Mouse (Mus musculus) CH12.LX (cell line): ENCODE measurements around the gene Rev3l. TPM values are rescaled to one million over a fixed set of nuclear protein-coding genes. Genes with fewer than 3 reads are reported as not detected.

Source experiments
- DNase-seq: peaks from one replicate; pipeline ENCODE4 v3.0.0-alpha.2; 2013; ENCODE audit errors: extremely low read depth
- H3K27ac ChIP-seq: 2 replicates; pipeline ENCODE4 v1.5.1; 2012; ENCODE audit warnings: low read depth, mild to moderate bottlenecking, control low read depth, moderate library complexity; ENCODE audit not compliant: insufficient read depth
- H3K27me3 ChIP-seq: replicated peaks from 2 replicates; pipeline ENCODE3; 2012; ENCODE audit warnings: inconsistent platforms
- H3K36me3 ChIP-seq, 2 experiments: replicated peaks in 1 of 2; 2 replicates each; pipeline versions ENCODE3 to v1.6.1; 2012; ENCODE audit warnings: inconsistent platforms in 1 of 2, low read length in 1 of 2, mild to moderate bottlenecking in 1 of 2, mixed read lengths in 1 of 2, moderate library complexity in 1 of 2; ENCODE audit not compliant: control insufficient read depth in 1 of 2, insufficient read depth in 1 of 2
- H3K4me1 ChIP-seq, 2 experiments: 2 replicates each; pipeline ENCODE4 v1.6.1; 2012; ENCODE audit warnings: inconsistent platforms in 1 of 2, moderate library complexity in 1 of 2; ENCODE audit not compliant: insufficient read depth in 2 of 2, control insufficient read depth in 1 of 2
- H3K4me2 ChIP-seq: 2 replicates; pipeline ENCODE4 v1.6.1; 2012; ENCODE audit warnings: low read depth, mild to moderate bottlenecking, control low read depth; ENCODE audit not compliant: poor library complexity, insufficient read depth, severe bottlenecking
- H3K4me3 ChIP-seq, 3 experiments: fragments of 150-350 bp in 1 of 3; sonication (generic) in 1 of 3; replicated peaks in 1 of 3; 2 replicates each; pipeline versions ENCODE3 to v1.5.1; 2011 to 2012; ENCODE audit warnings: low read depth in 2 of 3, low read length in 2 of 3, mild to moderate bottlenecking in 2 of 3, moderate library complexity in 2 of 3, control low read depth in 1 of 3, improper control_type of control experiment in 1 of 3, inconsistent platforms in 1 of 3, mixed read lengths in 1 of 3; ENCODE audit not compliant: poor library complexity in 1 of 3
- H3K79me2 ChIP-seq: replicated peaks from 2 replicates; pipeline ENCODE4 v1.6.1; 2012; ENCODE audit warnings: mild to moderate bottlenecking, moderate library complexity; ENCODE audit not compliant: control insufficient read depth, poor library complexity, insufficient read depth, severe bottlenecking; ENCODE audit errors: extremely low read depth
- H3K9ac ChIP-seq: 2 replicates; pipeline ENCODE4 v1.6.1; 2012; ENCODE audit warnings: low read depth, mild to moderate bottlenecking, control low read depth, moderate library complexity; ENCODE audit not compliant: insufficient read depth
- H3K9me3 ChIP-seq: replicated peaks from 2 replicates; pipeline ENCODE3; 2012; ENCODE audit warnings: low read length, inconsistent platforms, mixed read lengths
- BHLHE40 ChIP-seq: IDR thresholded peaks from 2 replicates; pipeline ENCODE4 v1.6.1; 2011; ENCODE audit warnings: mild to moderate bottlenecking, low read depth, low read length, improper control_type of control experiment
- CHD1 ChIP-seq: IDR thresholded peaks from 2 replicates; pipeline ENCODE4 v1.6.1; 2012; ENCODE audit warnings: low read depth, low read length, improper control_type of control experiment, inconsistent platforms
- CHD2 ChIP-seq: IDR thresholded peaks from 2 replicates; pipeline ENCODE4 v1.6.1; 2011; ENCODE audit warnings: low read length, improper control_type of control experiment
- CTCF ChIP-seq, 2 experiments: IDR thresholded peaks in 1 of 2; conservative IDR thresholded peaks in 1 of 2; 2 replicates each; pipeline ENCODE4 v1.5.1; 2011 to 2012; ENCODE audit warnings: low read depth in 2 of 2, low read length in 2 of 2, improper control_type of control experiment in 1 of 2, inconsistent platforms in 1 of 2, mild to moderate bottlenecking in 1 of 2, moderate library complexity in 1 of 2
- E2F4 ChIP-seq: IDR thresholded peaks from 2 replicates; pipeline ENCODE4 v1.6.1; 2011; ENCODE audit warnings: low read depth, low read length, improper control_type of control experiment; ENCODE audit not compliant: insufficient replicate concordance
- ELF1 ChIP-seq: IDR thresholded peaks from 2 replicates; pipeline ENCODE4 v1.6.1; 2014; ENCODE audit warnings: low read depth, mild to moderate bottlenecking, inconsistent platforms, low read length, improper control_type of control experiment
- EP300 ChIP-seq: IDR thresholded peaks from 2 replicates; pipeline ENCODE4 v1.6.1; 2011; ENCODE audit warnings: low read length, improper control_type of control experiment
- ETS1 ChIP-seq: conservative IDR thresholded peaks from 2 replicates; pipeline ENCODE4 v1.6.1; 2012; ENCODE audit warnings: low read depth, mild to moderate bottlenecking, inconsistent platforms, low read length, improper control_type of control experiment, moderate library complexity
- GABPA ChIP-seq: IDR thresholded peaks from 2 replicates; pipeline ENCODE4 v1.6.1; 2012; ENCODE audit warnings: low read depth, low read length, improper control_type of control experiment, inconsistent platforms; ENCODE audit not compliant: insufficient replicate concordance
- HCFC1 ChIP-seq: IDR thresholded peaks from 2 replicates; pipeline ENCODE4 v1.6.1; 2012; ENCODE audit warnings: low read depth, mild to moderate bottlenecking, inconsistent platforms, low read length, improper control_type of control experiment
- IRF4 ChIP-seq: IDR thresholded peaks from 2 replicates; pipeline ENCODE4 v1.6.1; 2014; ENCODE audit warnings: low read depth, mild to moderate bottlenecking, inconsistent platforms, low read length, improper control_type of control experiment
- JUN ChIP-seq: IDR thresholded peaks from 2 replicates; pipeline ENCODE4 v1.6.1; 2011; ENCODE audit warnings: low read depth, mild to moderate bottlenecking, low read length, improper control_type of control experiment, moderate library complexity; ENCODE audit not compliant: insufficient read depth
- JUND ChIP-seq: conservative IDR thresholded peaks from 2 replicates; pipeline ENCODE4 v1.6.1; 2011; ENCODE audit warnings: low read depth, low read length, improper control_type of control experiment
- KAT2A ChIP-seq: IDR thresholded peaks from 2 replicates; pipeline ENCODE4 v1.6.1; 2012; ENCODE audit warnings: low read length, improper control_type of control experiment, inconsistent platforms; ENCODE audit not compliant: insufficient replicate concordance
- MAFK ChIP-seq: IDR thresholded peaks from 2 replicates; pipeline ENCODE4 v1.6.1; 2011; ENCODE audit warnings: low read length, improper control_type of control experiment; ENCODE audit not compliant: insufficient replicate concordance
- MAX ChIP-seq: IDR thresholded peaks from 2 replicates; pipeline ENCODE4 v1.6.1; 2011; ENCODE audit warnings: low read length, improper control_type of control experiment
- MAZ ChIP-seq: IDR thresholded peaks from 2 replicates; pipeline ENCODE4 v1.6.1; 2012; ENCODE audit warnings: low read depth, mild to moderate bottlenecking, inconsistent platforms, low read length, improper control_type of control experiment, moderate library complexity
- MEF2A ChIP-seq: IDR thresholded peaks from 2 replicates; pipeline ENCODE4 v1.6.1; 2014; ENCODE audit warnings: low read depth, mild to moderate bottlenecking, inconsistent platforms, low read length, improper control_type of control experiment, borderline replicate concordance
- MXI1 ChIP-seq: IDR thresholded peaks from 2 replicates; pipeline ENCODE4 v1.6.1; 2011; ENCODE audit warnings: mild to moderate bottlenecking, low read depth, low read length, improper control_type of control experiment
- MYC ChIP-seq: IDR thresholded peaks from 2 replicates; pipeline ENCODE4 v1.6.1; 2011; ENCODE audit warnings: low read depth, mild to moderate bottlenecking, improper control_type of control experiment, low read length
- NELFE ChIP-seq: IDR thresholded peaks from 2 replicates; pipeline ENCODE4 v1.6.1; 2011; ENCODE audit warnings: low read depth, low read length, improper control_type of control experiment
- NRF1 ChIP-seq: IDR thresholded peaks from 2 replicates; pipeline ENCODE4 v1.6.1; 2014; ENCODE audit warnings: low read depth, mild to moderate bottlenecking, inconsistent platforms, low read length, improper control_type of control experiment, moderate library complexity
- PAX5 ChIP-seq: IDR thresholded peaks from 2 replicates; pipeline ENCODE4 v1.6.1; 2012; ENCODE audit warnings: low read length, inconsistent platforms, mixed read lengths
- POLR2A ChIP-seq: IDR thresholded peaks from 2 replicates; pipeline ENCODE4 v1.6.1; 2011; ENCODE audit warnings: low read depth, mild to moderate bottlenecking, improper control_type of control experiment, low read length
- POLR2AphosphoS2 ChIP-seq: IDR thresholded peaks from 2 replicates; pipeline ENCODE4 v1.6.1; 2011; ENCODE audit warnings: low read depth, low read length, improper control_type of control experiment
- RAD21 ChIP-seq: IDR thresholded peaks from 2 replicates; pipeline ENCODE4 v1.6.1; 2011; ENCODE audit warnings: low read depth, mild to moderate bottlenecking, low read length, improper control_type of control experiment, moderate library complexity
- SIN3A ChIP-seq: IDR thresholded peaks from 2 replicates; pipeline ENCODE4 v1.6.1; 2012; ENCODE audit warnings: low read length, improper control_type of control experiment, inconsistent platforms
- TBP ChIP-seq: conservative IDR thresholded peaks from 2 replicates; pipeline ENCODE4 v1.6.1; 2011; ENCODE audit warnings: low read depth, low read length, improper control_type of control experiment
- TCF12 ChIP-seq: IDR thresholded peaks from 2 replicates; pipeline ENCODE4 v1.6.1; 2014; ENCODE audit warnings: low read depth, mild to moderate bottlenecking, inconsistent platforms, low read length, improper control_type of control experiment
- UBTF ChIP-seq: IDR thresholded peaks from 2 replicates; pipeline ENCODE4 v1.6.1; 2012; ENCODE audit warnings: low read depth, mild to moderate bottlenecking, inconsistent platforms, low read length, improper control_type of control experiment, moderate library complexity
- USF1 ChIP-seq: IDR thresholded peaks from 2 replicates; pipeline ENCODE4 v1.6.1; 2014; ENCODE audit warnings: low read depth, mild to moderate bottlenecking, inconsistent platforms, low read length, improper control_type of control experiment
- USF2 ChIP-seq: conservative IDR thresholded peaks from 2 replicates; pipeline ENCODE4 v1.6.1; 2011; ENCODE audit warnings: low read depth, low read length, improper control_type of control experiment
- ZC3H11A ChIP-seq: IDR thresholded peaks from 2 replicates; pipeline ENCODE4 v1.6.1; 2012; ENCODE audit warnings: low read depth, mild to moderate bottlenecking, inconsistent platforms, low read length, improper control_type of control experiment
- ZKSCAN1 ChIP-seq: IDR thresholded peaks from 2 replicates; pipeline ENCODE4 v1.6.1; 2012; ENCODE audit warnings: low read depth, inconsistent platforms, low read length, improper control_type of control experiment, borderline replicate concordance
- ZMIZ1 ChIP-seq: IDR thresholded peaks from 2 replicates; pipeline ENCODE4 v1.6.1; 2012; ENCODE audit warnings: low read depth, mild to moderate bottlenecking, inconsistent platforms, low read length, improper control_type of control experiment
- ZNF384 ChIP-seq: IDR thresholded peaks from 2 replicates; pipeline ENCODE4 v1.6.1; 2012; ENCODE audit warnings: low read depth, low read length, improper control_type of control experiment, inconsistent platforms
- dilution Hi-C: fragments of 300-500 bp; cut with MboI; formaldehyde crosslinking; loops from 2 replicates; pipeline ENCODE4 v1.14.3; 2020; ENCODE audit warnings: low sequenced_read_pairs; ENCODE audit not compliant: extremely low pct_unique_long_range_greater_than_20kb, extremely low pct_ligation_motif_present
- in situ Hi-C: fragments of 300-500 bp; cut with MboI; formaldehyde crosslinking; loops from 3 replicates; pipeline ENCODE4 v1.14.3; 2019; ENCODE audit warnings: low sequenced_read_pairs, low pct_ligation_motif_present, low pct_unique_long_range_greater_than_20kb, mixed read lengths
- polyA plus RNA-seq: library from polyadenylated mRNA; unstranded; fragments of >175 nt; gene quantifications from 2 replicates; pipeline ENCODE4 v1.2.1, GENCODE M21; 2012; ENCODE audit warnings: low read depth; ENCODE audit not compliant: insufficient read length
- total RNA-seq, 2 experiments: library from RNA; depleted of rRNA; stranded (reverse); fragments of 300-350 nt in 1 of 2; fragments of >200 nt in 1 of 2; gene quantifications; 2 replicates each; pipeline ENCODE4 v1.2.3; 2012 to 2014

The Rev3l gene
- total RNA-seq (2012; rRNA removed) (10.5 and 11.0 TPM in 2 replicates), total RNA-seq (2014; rRNA removed) (18.0 and 19.9 TPM in 2 replicates), polyA plus RNA-seq (13.4 and 13.9 TPM in 2 replicates)

DNA sequence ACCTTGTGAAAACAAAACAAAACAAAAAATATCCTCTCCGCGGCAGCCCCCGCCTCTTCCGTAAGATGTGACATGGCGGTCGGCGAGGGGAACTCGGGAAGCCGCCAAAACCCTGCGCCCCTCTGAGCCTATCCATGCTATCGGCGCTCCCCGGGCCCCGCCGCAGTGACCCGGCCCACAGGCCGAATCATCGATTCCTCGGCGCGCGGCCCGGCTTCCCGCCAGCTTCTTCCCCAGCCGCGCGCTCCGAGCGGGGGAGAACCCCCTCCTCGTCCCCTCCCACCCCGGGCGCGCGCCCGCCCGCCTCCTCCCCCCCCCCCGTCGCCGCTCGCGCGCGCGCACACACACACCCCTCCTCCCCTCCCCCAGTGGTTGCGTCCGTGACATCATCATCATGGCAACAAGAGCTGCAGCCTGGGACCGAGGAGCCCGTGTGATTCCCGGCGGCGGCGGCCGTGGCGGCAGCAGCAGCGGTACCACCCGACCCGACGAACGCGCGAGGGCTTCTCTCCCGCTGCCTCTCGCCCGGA lies at the start of gene Rev3l:
Rev3l (plus strand) TSS at position 383 of the 530 bp plus-strand sequence.
- H3K36me3 ChIP-seq, result peaks cover 0 to 2% of the 10 kb centered on the region in 2 experiments
- peaks cover 5% of the 10 kb centered on the region for H3K9me3 ChIP-seq
- H3K79me2 ChIP-seq, result peaks cover 19% of the 10 kb centered on the region
- H3K4me3 ChIP-seq, result peak within 1 kb of the TSS; percentile 82 to 87 (median 82)
- dilution Hi-C loops, result no loop called here
- H3K4me1 ChIP-seq, result peaks cover 2 to 18% of the 10 kb centered on the region in 2 experiments; a peak in 3 of 4 replicates
- H3K27me3 ChIP-seq, result no peaks in the 10 kb centered on the region
- H3K9ac ChIP-seq, result peak within 1 kb of the TSS; percentile 99
- TF ChIP-seq MYC (no peak), BHLHE40 (no peak), ZC3H11A (no peak), KAT2A (no peak), USF1 (no peak), USF2 (no peak), MAFK (no peak), ZNF384 (no peak), CTCF (conservative IDR thresholded peaks at IDR 0.05 in 1 of 2, IDR thresholded peaks at IDR 0.05 in 1 of 2; ENCODE audit: low read depth in 2 of 2, low read length in 2 of 2) (no peak), JUND (no peak), IRF4 (peak; percentile 24; the same call in 1 of the 2 replicates), CHD2 (no peak), JUN (no peak), MEF2A (no peak), RAD21 (no peak), SIN3A (no peak), MXI1 (no peak), HCFC1 (peak; percentile 78), ETS1 (no peak), TCF12 (peak; percentile 30; the same call in 1 of the 2 replicates), EP300 (no peak), POLR2A (peak; percentile 57), ZMIZ1 (no peak), E2F4 (no peak), CHD1 (no peak), TBP (no peak), PAX5 (no peak), ELF1 (peak; percentile 54; the same call in 1 of the 2 replicates), UBTF (no peak), MAZ (peak; percentile 74), NELFE (no peak), GABPA (no peak), MAX (no peak), ZKSCAN1 (no peak), NRF1 (no peak), POLR2AphosphoS2 (no peak)
- peak; percentile 84 for DNase-seq
- in situ Hi-C loops, result no loop called here
- H3K27ac ChIP-seq, result peak within 1 kb of the TSS; percentile 78
- H3K4me2 ChIP-seq, result peak within 1 kb of the TSS; percentile 32
